Mouse (Mus musculus): ENCODE measurements around the gene Ppp1r9a.

DNA sequence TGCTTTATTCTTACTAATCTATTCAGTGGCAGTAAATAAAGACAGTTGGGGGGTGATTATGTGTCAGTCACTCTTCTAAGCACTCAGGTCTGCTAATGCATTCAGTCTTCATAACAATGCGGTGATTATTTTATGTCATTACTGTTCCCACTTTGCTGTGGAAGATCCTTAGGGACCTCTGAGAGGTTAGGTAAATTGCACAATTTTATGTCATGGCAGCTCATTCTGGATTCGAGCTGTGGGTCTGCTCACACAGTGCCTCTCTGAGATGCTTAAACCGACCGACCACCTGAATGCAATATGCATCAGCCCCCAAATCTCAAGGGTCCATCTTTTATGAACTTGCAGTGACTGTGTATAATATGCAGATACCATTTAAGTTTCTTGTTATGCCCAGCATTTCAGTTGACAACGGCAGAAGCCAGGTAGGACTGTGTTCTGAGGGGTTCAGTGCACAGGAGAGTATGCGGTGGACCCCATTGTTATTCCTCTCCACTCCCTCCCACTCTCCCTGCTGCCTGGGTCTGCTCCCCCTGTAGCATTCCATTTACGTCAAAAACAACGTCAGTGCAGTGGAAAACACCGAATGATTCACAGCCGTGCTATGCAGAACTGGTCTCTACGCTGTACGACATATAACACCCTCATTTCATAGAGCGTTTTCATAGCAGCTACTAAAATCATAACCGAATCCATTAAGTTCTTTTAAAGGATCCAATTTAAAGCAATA is 226.8 kb downstream of the Ppp1r9a start:
- TF ChIP-seq POLR2A (IDR thresholded peaks at IDR 0.05; ENCODE audit: low read depth, low read length) (no peak), CTCF (IDR thresholded peaks at IDR 0.05; ENCODE audit: extremely low read depth, insufficient read length, insufficient replicate concordance, low read depth, low read length) (no peak)
